Mouse (Mus musculus): Measurements from ENCODE around the gene Zfp704.

Zfp704 gene

GRCm38 (mm10) chr3:9407119-9407546 is 202.8 kb downstream of the Zfp704 start:
- DNase-seq = no peak

GRCm38 (mm10) chr3:9405341-9405740 is 204.5 kb downstream of the Zfp704 start:
- DNase-seq = no peak

- no peak for DNase-seq
Measured at GRCm38 (mm10) chr3:9403255-9404050, 206.4 kb downstream of the Zfp704 start.

GRCm38 (mm10) chr3:9402836-9403235 is 207.0 kb downstream of the Zfp704 start:
- DNase-seq = no peak

- DNase-seq = no peak
Measured at GRCm38 (mm10) chr3:9402345-9402744, 207.5 kb downstream of the Zfp704 start.

GRCm38 (mm10) chr3:9401685-9402084 is 208.2 kb downstream of the Zfp704 start:
- no peak for DNase-seq

- no peak for DNase-seq
Measured at GRCm38 (mm10) chr3:9400886-9401221, 209.0 kb downstream of the Zfp704 start.

- peak; percentile 81 to 85 for DNase-seq
Measured at GRCm38 (mm10) chr3:9400201-9400885, 209.5 kb downstream of the Zfp704 start.

- no peak for DNase-seq
Measured at GRCm38 (mm10) chr3:9398271-9398670, 211.6 kb downstream of the Zfp704 start.

Measured in cerebellum, postnatal 14 days (tissue).